Mouse (Mus musculus): ENCODE results near the gene Syt1. TPM values are rescaled to one million over a fixed set of nuclear protein-coding genes. Genes with fewer than 3 reads are reported as not detected.

Syt1 gene
- total and polyA plus RNA-seq, 3 experiments, result 0.31 to 0.50 TPM; not detected in 1

DNA sequence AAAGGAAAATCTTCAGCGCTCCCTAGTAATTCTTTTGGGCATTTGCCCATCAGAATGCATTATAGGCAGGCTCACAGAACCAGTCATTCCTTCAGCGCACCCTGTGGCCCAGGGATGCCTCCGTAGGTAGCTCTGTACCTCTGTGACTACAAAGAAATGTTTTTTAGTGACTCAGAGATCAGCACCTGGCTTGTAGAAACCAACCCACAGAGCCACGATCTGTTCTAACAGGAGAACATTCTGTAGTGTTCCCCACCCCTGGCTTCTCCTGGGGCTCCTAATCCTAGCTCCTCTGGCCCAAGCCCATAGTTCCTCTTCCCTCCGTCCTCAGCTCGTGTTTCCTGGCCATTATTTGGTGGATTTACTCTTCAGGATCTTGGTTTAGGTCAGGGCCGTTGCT, 361.6 kb downstream of the Syt1 start:
- Histone ChIP-seq H3K36me3 (ENCODE audit: control insufficient read depth, insufficient read depth, low read length) (no peaks in the 10 kb centered on the region), H3K79me2 (replicated peaks; ENCODE audit: control insufficient read depth, insufficient read depth, low read length) (no peaks in the 10 kb centered on the region), H3K9ac (ENCODE audit: low read depth, low read length) (no peak overlapping the region), H3K27me3 (ENCODE audit: control insufficient read depth, insufficient read depth, low read length) (no peaks in the 10 kb centered on the region), H3K27ac (no peak overlapping the region), H3K4me3 (no peak overlapping the region), H3K4me1 (ENCODE audit: control insufficient read depth, insufficient read depth, low read length) (no peaks in the 10 kb centered on the region)
- intact Hi-C loops (cut with DNase I), result no loop called here
- TF ChIP-seq EP300 (IDR thresholded peaks at IDR 0.05; ENCODE audit: insufficient read depth, low read depth, low read length) (no peak), POLR2A (IDR thresholded peaks at IDR 0.05; ENCODE audit: insufficient read depth, low read depth, low read length) (no peak), CTCF (IDR thresholded peaks at IDR 0.05) (no peak)
- no peak for DNase-seq
- WGBS, result 69% methylated on average over 7 of the region's 7 CpGs

DNA sequence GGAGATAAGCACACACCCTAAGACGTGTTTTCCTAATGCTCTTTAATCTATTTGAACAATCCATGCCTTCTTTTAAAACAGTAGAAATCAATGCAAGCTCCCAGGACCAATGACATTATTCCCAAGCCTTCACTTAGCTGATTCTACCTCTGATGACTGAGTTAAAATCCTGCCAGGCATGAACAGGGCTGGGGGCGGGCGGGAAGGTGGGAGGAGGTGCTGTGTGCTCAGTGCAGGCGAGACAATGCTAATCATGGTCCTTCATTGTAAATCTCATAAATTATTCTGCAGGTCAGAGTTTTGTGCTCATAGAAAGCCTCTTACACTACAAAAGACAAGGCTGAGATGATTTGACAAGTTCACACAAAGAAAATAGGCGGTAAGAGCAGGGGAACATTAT, 366.9 kb downstream of the Syt1 start:
- WGBS, result 69% methylated on average over 5 of the region's 5 CpGs

DNA sequence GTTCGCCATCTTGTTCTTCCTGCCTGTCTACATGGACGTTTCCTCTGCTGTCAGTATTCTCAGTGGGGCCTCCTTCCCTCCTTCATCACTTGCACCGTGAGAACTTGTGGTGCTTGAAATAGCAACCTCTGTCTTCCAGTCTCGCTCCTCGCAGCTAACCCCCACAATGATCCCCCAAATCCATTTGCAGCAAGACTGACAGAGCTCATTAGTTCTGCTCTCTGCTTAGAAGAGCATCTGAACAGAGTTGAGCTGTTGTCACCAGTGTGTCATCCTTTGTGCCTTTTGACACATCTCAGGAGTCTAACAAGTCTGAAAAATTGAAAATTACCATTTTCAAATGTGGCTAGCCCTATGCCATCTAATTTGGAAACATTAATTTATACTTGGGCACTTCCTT, 372.7 kb downstream of the Syt1 start:
- DNase-seq, result no peak
- TF ChIP-seq CTCF (IDR thresholded peaks at IDR 0.05) (no peak), POLR2A (IDR thresholded peaks at IDR 0.05; ENCODE audit: insufficient read depth, low read depth, low read length) (no peak), EP300 (IDR thresholded peaks at IDR 0.05; ENCODE audit: insufficient read depth, low read depth, low read length) (no peak)
- Histone ChIP-seq H3K4me1 (ENCODE audit: control insufficient read depth, insufficient read depth, low read length) (no peaks in the 10 kb centered on the region), H3K36me3 (ENCODE audit: control insufficient read depth, insufficient read depth, low read length) (no peaks in the 10 kb centered on the region), H3K9ac (ENCODE audit: low read depth, low read length) (no peak overlapping the region), H3K79me2 (replicated peaks; ENCODE audit: control insufficient read depth, insufficient read depth, low read length) (no peaks in the 10 kb centered on the region), H3K27ac (no peak overlapping the region), H3K4me3 (no peak overlapping the region), H3K27me3 (ENCODE audit: control insufficient read depth, insufficient read depth, low read length) (no peaks in the 10 kb centered on the region)
- intact Hi-C loops (cut with DNase I), result no loop called here
- WGBS, result 50% methylated on average over 5 of the region's 5 CpGs

More for the DNA sequence above, 366.9 kb downstream of the Syt1 start:
- TF ChIP-seq CTCF (IDR thresholded peaks at IDR 0.05) (no peak), EP300 (IDR thresholded peaks at IDR 0.05; ENCODE audit: insufficient read depth, low read depth, low read length) (no peak), POLR2A (IDR thresholded peaks at IDR 0.05; ENCODE audit: insufficient read depth, low read depth, low read length) (no peak)
- intact Hi-C loops (cut with DNase I), result no loop called here
- no peak overlapping the region for H3K4me3 ChIP-seq
- H3K9ac ChIP-seq (ENCODE audit: low read depth, low read length), result no peak overlapping the region
- no peaks in the 10 kb centered on the region for H3K27me3 ChIP-seq (ENCODE audit: control insufficient read depth, insufficient read depth, low read length)
- DNase-seq, result no peak
- no peaks in the 10 kb centered on the region for H3K4me1 ChIP-seq (ENCODE audit: control insufficient read depth, insufficient read depth, low read length)
- H3K79me2 ChIP-seq (replicated peaks; ENCODE audit: control insufficient read depth, insufficient read depth, low read length), result no peaks in the 10 kb centered on the region
- H3K27ac ChIP-seq, result no peak overlapping the region
- no peaks in the 10 kb centered on the region for H3K36me3 ChIP-seq (ENCODE audit: control insufficient read depth, insufficient read depth, low read length)

DNA sequence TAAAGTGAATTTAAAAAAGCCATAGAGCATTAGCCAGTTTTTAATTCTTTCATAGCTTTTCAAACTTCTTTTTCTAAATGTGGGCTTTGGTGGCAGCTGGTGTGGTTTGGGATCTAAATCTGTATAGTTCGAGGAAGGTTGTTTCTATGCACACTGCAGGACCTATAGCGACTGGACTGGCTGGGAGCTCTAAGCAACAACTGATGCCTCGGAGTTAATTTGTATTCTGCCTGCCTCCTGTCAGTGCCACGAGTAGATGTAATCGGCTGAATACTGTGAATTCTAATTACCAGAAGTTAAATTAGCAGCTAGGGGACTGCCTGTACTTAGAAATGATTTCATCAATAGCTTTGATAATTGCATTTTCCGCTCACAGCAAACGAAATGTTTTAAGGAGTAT, 374.7 kb downstream of the Syt1 start:
- no peaks in the 10 kb centered on the region for H3K4me1 ChIP-seq (ENCODE audit: control insufficient read depth, insufficient read depth, low read length)
- intact Hi-C loops (cut with DNase I), result no loop called here
- no peak for TF ChIP-seq CTCF (IDR thresholded peaks at IDR 0.05)
- no peak for TF ChIP-seq POLR2A (IDR thresholded peaks at IDR 0.05; ENCODE audit: insufficient read depth, low read depth, low read length)
- no peak for TF ChIP-seq EP300 (IDR thresholded peaks at IDR 0.05; ENCODE audit: insufficient read depth, low read depth, low read length)

DNA sequence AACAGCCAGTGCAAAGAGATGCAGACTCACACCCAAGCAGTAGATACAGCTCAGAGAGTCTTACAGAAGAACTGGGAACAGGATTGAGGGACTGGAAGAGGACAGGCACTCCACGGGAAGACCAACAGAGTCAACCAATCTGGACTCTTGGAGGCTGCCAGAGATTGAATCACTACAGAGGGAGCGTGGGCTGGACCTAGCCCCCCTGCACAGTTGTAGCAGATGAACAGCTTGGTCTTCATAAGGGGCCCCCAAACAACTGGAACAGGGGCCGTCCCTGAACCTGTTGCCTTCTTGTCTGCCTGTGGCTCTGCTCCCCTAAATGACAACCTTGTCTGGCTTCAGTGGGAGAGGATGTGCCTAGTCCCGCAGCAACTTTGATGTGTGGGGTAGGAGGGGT, 375.2 kb downstream of the Syt1 start:
- Histone ChIP-seq H3K79me2 (replicated peaks; ENCODE audit: control insufficient read depth, insufficient read depth, low read length) (no peaks in the 10 kb centered on the region), H3K4me1 (ENCODE audit: control insufficient read depth, insufficient read depth, low read length) (no peaks in the 10 kb centered on the region), H3K36me3 (ENCODE audit: control insufficient read depth, insufficient read depth, low read length) (no peaks in the 10 kb centered on the region), H3K4me3 (no peak overlapping the region), H3K9ac (ENCODE audit: low read depth, low read length) (no peak overlapping the region), H3K27ac (no peak overlapping the region), H3K27me3 (ENCODE audit: control insufficient read depth, insufficient read depth, low read length) (no peaks in the 10 kb centered on the region)
- WGBS, result 82% methylated on average over 4 of the region's 4 CpGs
- no peak for TF ChIP-seq POLR2A (IDR thresholded peaks at IDR 0.05; ENCODE audit: insufficient read depth, low read depth, low read length)
- TF ChIP-seq EP300 (IDR thresholded peaks at IDR 0.05; ENCODE audit: insufficient read depth, low read depth, low read length), result no peak
- TF ChIP-seq CTCF (IDR thresholded peaks at IDR 0.05), result no peak
- intact Hi-C loops (cut with DNase I), result no loop called here
- no peak for DNase-seq

More for the DNA sequence above, 374.7 kb downstream of the Syt1 start:
- Histone ChIP-seq H3K27ac (no peak overlapping the region), H3K9ac (ENCODE audit: low read depth, low read length) (no peak overlapping the region), H3K36me3 (ENCODE audit: control insufficient read depth, insufficient read depth, low read length) (no peaks in the 10 kb centered on the region), H3K27me3 (ENCODE audit: control insufficient read depth, insufficient read depth, low read length) (no peaks in the 10 kb centered on the region), H3K79me2 (replicated peaks; ENCODE audit: control insufficient read depth, insufficient read depth, low read length) (no peaks in the 10 kb centered on the region), H3K4me3 (no peak overlapping the region)
- DNase-seq, result no peak
- WGBS, result 82% methylated on average over 7 of the region's 7 CpGs

DNA sequence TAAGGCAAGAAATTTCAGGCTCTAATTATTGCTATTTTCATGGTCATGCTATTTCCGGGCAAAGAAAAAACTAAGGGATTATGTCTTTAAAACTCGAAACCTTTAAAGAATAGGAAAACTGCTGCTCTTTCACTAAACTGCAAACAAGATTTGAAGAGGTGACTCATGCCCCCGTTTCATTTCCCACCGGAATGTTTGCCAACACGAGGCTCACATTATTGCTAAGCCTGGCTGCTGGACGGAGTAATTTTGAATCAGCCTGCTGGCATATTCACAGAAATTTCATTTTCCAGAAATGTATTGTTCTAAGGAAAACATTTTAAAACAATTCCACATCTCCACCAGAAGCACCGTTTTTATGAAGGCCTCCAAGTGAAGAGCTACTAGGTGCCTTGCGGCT, 379.9 kb downstream of the Syt1 start:
- Histone ChIP-seq H3K27ac (no peak overlapping the region), H3K79me2 (replicated peaks; ENCODE audit: control insufficient read depth, insufficient read depth, low read length) (no peaks in the 10 kb centered on the region), H3K9ac (ENCODE audit: low read depth, low read length) (no peak overlapping the region), H3K27me3 (ENCODE audit: control insufficient read depth, insufficient read depth, low read length) (no peaks in the 10 kb centered on the region), H3K36me3 (ENCODE audit: control insufficient read depth, insufficient read depth, low read length) (no peaks in the 10 kb centered on the region), H3K4me1 (ENCODE audit: control insufficient read depth, insufficient read depth, low read length) (no peaks in the 10 kb centered on the region), H3K4me3 (no peak overlapping the region)
- WGBS, result 78% methylated on average over 8 of the region's 8 CpGs
- intact Hi-C loops (cut with DNase I), result no loop called here
- no peak for TF ChIP-seq EP300 (IDR thresholded peaks at IDR 0.05; ENCODE audit: insufficient read depth, low read depth, low read length)
- DNase-seq, result no peak
